Mouse (Mus musculus): ENCODE data around the gene Prex1. TPM values are rescaled to one million over a fixed set of nuclear protein-coding genes. Genes with fewer than 3 reads are reported as not detected.

Prex1 gene
- total RNA-seq, 4 experiments from 2014 or later, result 10.4 to 24.3 (median 17.8) TPM

GRCm38 (mm10) chr2:166632571-166633361 lies 80.9 kb downstream of the Prex1 start:
- no peak for DNase-seq

DNA sequence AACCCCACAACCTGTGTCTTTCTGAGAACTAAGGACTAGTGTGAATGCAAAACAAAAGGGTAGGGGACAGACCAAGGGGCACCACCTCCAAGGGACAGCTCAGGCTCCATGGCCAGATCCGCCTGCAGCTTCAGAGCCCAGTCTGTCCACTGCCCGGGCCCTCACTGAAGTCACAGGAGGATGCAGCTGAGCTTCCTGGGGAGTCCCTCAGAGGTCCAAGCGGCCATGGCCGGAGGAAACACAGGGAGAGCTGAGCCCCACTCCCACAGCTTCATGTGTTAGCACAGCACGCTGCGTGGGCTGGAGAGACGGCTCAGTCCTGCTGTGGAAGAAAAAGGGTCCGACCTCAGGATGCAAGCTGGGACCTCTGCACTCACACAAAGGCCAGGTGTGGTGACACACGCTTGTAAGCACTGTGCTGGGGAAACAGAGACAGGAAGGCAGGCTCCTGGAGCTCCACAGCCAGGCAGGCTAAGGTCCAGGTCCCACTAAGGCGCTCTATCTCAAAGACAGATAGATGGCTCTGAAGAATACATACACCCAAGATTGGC lies 81.9 kb downstream of the Prex1 start:
- DNase-seq, result no peak

DNA sequence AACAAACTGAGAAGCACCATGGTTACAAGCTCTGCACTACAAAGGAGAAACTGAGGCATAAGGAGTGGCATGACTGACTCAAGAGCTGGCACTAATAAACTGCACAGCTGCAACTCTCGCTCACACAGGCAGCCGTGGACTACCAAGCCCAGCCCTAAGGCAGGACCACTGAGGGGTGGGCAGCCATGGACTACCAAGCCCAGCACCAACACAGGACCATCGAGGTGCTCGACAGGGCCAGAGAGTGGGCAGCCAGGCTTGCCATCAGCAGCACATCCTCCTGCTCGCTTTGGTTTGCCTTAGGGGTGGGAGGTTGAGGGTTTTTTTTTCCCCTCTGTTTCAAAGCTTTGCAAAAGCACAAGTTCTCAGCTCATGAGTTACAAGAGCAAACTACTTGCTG lies 82.4 kb downstream of the Prex1 start:
- DNase-seq, result no peak

DNA sequence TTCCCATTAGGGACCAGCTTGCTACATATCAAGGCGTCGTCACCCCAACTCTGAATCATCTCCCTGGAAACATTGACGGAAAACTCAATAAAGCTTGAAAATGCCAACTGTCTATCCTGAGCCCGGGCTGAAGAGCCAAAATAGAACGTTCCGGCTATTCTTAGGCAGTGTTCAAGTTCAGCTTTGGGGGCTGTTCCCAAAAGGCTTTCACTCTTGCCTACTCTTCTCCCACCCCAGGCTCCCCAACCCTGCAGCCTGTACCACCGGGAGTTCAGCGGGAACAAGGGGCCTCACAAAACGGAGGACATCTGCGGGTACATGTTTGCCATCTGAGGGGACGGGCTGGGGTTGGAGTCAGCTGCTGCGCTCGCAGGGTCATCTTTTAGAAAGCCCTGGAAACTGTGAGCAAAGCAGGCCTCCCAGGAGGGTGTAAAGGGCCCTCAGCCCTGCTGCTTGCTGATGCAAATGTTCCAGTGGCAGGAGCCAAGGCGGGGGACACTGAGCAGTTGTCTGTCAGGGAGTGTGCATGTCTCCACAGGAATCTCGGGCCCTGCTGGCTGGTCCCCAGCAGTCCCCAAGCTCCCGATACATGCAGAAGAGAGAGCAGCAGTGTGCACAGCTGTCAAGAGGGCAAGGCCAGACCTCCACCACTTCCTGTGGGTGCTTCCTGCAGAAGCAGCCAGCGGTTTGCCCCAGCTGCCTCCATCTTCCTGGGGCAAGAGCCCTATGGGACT lies 83.5 kb downstream of the Prex1 start:
- no peak for DNase-seq

DNA sequence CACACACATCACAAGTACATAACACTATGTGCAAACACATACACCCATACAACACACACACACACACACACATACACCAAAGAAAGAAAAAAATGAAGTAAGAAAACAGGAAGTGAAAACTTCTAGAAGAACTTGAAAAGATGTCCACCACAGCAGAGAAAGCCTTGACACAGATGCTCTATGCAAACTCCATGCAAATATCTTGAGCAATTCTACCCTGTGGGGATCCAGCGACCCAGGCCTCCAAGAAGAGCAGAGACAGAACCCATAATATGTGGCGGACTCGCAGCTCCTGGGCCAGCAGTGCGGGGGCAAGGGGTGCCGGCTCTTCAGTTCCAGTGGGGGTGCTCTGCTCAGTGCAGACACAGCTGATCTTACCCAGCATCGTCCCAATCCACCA lies 86.1 kb downstream of the Prex1 start:
- DNase-seq, result no peak

DNA sequence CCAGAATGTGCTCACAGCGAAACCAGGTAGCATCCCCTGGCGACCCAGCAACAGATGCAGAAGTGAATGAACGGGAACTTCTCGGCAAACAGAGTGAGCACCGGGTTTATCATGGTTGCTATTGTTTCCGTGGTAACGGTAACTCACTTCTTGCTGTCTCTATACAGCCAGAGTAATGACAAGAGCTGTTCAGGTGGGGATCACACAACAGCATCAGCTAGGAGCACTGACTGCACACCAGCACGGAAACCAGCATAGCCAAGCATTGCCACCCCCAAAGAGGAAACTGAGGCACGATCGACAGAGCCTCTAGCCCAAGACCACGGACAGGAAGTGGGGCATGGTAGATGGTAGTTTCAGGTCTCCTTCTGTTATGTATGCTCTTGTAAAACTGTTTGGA lies 88.4 kb downstream of the Prex1 start:
- DNase-seq, result no peak

DNA sequence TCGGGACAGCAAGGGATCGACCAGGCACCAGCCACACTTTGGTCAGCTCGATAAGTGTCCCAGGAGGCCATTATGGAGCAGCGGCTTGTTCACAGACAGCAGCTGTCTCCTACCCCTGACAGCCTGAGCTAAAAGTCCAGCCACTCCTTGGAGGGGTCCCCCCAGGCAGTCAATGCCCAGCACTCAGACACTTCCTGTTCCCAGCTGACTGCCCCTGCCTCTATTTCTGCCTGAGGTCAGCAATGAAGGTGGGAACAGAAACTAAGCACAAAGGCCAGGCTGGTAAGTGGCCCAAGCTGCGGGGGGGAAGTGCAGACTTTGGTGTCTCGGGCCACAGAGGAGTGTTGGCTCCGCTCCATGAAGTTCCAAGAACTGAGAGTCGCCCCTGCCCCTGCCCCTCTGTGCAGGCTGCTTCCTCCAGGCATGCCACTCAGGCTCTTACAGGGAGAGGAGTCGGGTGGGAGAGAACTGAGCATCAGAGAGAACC lies 90.5 kb downstream of the Prex1 start:
- no peak for DNase-seq

DNA sequence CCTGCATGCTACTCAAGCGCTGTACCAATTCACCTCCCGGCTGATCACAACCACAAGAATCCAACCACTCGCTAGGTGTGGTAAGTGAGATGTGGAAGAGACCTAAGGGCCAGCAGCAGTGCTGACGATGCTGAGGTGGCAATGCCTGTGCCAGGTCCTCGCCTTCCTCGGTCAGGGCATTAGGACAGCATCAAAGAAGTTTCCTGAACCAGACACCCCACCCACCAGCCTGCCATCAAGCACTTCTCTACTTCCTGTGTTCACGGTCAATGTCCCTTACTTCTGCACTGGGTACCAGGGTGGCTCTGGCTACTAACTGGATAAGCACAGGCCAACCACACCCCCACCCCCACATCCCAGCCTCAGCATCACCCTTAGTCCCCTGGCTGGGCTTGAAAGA lies 91.0 kb downstream of the Prex1 start:
- no peak for DNase-seq

DNA sequence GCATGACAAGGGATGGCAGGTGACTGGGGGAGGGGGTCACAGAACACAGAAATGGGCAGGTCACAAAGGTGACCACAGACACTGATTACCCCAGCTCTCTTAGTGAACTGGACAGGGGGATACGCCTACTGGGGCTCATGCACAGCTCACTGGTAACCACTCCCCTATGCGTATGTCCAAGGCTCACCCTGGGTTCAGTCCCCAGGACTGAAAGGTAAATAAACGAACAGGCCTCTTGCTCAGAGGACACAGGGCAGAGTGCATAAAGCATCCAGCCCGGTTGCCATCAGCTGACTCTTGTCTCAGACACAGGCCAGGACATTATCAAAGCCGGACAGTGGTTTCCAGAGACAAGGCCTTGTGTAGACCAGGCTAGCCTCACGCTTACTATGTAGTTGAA lies 91.6 kb downstream of the Prex1 start:
- no peak for DNase-seq

- no peak for DNase-seq
Measured at GRCm38 (mm10) chr2:166620529-166621466, 92.8 kb downstream of the Prex1 start.

DNA sequence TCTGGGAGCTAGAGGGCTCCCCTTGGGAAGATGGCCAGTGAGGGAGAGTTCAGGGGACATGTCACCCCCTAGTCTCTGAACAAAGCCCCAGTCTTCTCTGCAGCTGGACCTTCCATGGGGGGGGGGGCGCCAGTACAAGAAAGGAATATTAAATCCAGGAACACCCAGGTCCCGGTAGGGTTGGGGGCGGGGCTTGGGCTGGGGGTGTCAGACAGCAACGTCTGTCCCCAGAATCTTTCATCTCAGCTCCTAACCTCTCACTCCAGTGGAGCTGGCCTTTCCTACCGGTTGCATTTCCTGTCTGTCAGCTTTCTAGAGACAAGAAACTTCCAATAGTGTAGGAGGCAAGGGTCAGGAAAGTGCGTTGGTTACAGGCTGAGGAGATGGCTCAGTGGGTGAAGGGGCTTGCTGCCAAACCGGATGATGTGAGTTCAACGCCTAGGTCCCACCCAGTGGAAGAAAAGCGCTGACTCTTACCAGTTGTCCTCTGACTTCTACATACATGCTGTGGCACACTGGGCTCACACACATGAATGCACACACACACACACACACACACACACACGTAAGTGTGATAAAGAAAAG lies 93.6 kb downstream of the Prex1 start:
- DNase-seq, result no peak

GRCm38 (mm10) chr2:166619270-166619669 lies 94.4 kb downstream of the Prex1 start:
- no peak for DNase-seq

- no peak for DNase-seq
Measured at GRCm38 (mm10) chr2:166617706-166618105, 95.9 kb downstream of the Prex1 start.

DNA sequence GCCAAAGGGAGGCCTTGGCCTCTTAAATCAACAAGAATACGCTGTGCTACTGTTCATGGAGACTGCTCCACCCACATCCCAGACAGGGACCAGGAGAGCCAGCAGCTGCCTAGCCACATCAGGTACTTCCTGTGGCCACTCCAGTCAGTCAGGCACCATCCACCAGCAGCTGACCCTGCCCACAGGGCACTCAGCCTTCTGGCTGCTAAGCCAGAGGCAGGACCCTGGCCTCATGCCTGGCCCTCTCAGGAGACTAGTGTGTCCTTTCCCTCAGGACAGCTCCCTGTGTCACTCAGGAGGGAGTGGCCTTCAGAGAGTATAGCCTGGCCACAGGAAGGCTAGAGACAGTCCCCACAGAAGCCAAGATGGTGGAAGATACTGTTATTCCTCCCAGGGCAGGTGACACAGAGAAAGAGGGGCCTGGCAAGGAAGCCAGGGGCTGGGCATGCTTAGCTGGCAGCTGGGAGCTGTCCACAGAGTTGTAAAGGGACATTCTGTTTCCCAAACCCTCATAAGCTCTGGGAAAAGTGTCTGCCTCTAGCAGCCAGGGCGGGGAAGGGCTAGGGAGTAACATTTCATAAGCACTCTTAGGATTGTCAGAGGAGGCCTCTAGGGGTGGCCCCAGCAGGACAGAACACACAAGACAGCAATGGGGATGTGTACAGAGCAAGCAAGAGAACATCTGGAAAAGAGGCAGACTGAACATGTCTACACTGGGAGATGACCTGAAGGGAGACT lies 98.1 kb downstream of the Prex1 start:
- DNase-seq, result no peak

- no peak for DNase-seq
Measured at GRCm38 (mm10) chr2:166610271-166610670, 103.4 kb downstream of the Prex1 start.

DNA sequence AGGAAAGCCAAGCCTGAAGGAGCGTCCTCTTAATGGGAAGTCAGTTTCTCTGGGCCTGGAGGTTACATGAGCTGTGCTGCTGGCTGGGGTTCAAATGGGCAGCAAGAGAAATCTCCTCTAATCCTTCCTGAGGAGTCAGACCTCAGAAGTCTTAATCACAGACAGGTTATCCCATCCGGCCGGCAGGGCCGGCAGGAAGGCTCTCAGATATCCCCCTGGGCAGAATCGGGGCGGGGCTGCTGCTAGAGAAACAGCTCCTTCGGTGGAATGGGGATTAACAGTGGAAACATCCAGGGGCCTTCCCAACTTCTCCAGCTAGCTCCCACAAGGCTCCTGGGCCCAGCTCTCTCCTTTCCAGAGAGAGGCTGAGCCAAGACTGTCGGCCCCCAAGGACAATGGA lies 105.1 kb downstream of the Prex1 start:
- DNase-seq, result no peak

- no peak for DNase-seq
Measured at GRCm38 (mm10) chr2:166606481-166607245, 107.0 kb downstream of the Prex1 start.

GRCm38 (mm10) chr2:166606053-166606452 lies 107.6 kb downstream of the Prex1 start:
- no peak for DNase-seq

DNA sequence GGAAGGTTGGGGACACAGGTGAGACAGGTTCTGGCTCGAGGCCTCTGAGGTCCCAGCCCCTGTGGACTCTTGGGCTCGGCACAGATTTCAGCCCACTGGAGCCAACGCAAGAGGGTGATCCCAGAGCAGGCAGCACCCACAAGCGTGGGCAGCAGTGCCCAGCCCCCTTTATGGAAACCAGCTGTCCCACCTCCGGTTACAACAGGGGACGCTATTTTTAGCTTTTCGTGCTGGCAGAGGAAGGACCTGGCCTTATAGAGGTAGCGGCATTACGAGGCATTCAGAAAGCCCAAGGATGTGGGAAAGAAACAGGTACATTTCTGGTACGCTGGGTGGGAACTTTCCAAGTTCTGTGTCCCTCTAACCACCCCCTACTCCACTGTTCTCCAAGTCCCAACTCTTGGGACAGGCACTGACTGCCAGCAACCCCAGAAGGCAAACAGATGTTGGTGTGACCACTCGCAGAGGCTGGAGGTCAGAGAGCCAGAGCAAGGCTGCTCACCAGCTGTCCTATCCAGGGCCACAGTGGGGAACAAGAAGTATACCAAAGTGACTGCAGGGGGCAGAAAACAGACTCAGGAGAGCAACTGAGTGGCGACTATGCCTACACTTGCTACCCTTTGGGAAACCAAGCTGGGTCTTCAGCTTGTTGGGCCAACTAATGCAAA lies 108.3 kb downstream of the Prex1 start:
- no peak for DNase-seq

DNA sequence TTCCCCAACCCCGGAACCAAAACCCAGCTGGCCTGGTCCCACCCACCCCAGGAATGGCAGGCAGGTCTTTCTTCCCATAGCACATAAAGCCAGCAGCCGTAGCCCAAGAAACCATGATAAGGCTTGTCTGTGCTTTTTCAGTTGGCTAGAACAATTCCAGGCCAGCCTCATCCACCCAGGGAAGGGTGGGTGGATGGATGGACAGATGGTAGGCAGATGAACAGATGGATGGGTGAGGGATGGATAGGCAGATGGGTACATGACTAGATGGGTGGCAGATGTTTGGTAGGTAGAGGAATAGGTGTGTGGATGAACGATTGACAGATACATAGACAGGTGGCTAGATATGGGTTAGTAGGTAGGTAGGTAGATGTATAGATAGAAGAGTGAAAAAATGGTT lies 110.7 kb downstream of the Prex1 start:
- DNase-seq, result no peak

Data from adrenal gland, adult 8-10 months (tissue).